Mouse (Mus musculus): ENCODE measurements at regions not wholly inside any gene's neighbourhood (a gene's known extent, or its start where the extent isn't known, plus 50 kb on each side); places are given as distances from the start of the nearest gene placed in this dataset.

- 29% methylated on average over 5 of the region's 5 CpGs for WGBS
- no peak overlapping the region for H3K9ac ChIP-seq (ENCODE audit: low read length)
- no peak overlapping the region for H3K4me2 ChIP-seq (ENCODE audit: low read length)
- no peak overlapping the region for H3K4me3 ChIP-seq (ENCODE audit: low read depth, low read length)
- no peaks in the 10 kb centered on the region for H3K9me3 ChIP-seq (ENCODE audit: control insufficient read depth, low read length)
- H3K4me1 ChIP-seq (replicated peaks; ENCODE audit: control insufficient read depth, insufficient read depth, low read length), result no peaks in the 10 kb centered on the region
- no peak overlapping the region for H3K27ac ChIP-seq (ENCODE audit: low read depth)
- H3K27me3 ChIP-seq (replicated peaks; ENCODE audit: control insufficient read depth, insufficient read depth, low read length), result peaks cover 46% of the 10 kb centered on the region
- ATAC-seq (replicated peaks; ENCODE audit: low FRiP score, low TSS enrichment, low read depth), result no peak
- DNase-seq (ENCODE audit: low spot score), result no peak
- H3K36me3 ChIP-seq (ENCODE audit: control insufficient read depth, insufficient read depth, low read length), result no peaks in the 10 kb centered on the region
Measured at GRCm38 (mm10) chrX:57923836-57924235, 98.7 kb upstream of the Zic3 start.

GRCm38 (mm10) chrX:57935621-57936020 is 86.9 kb upstream of the Zic3 start:
- ATAC-seq (replicated peaks; ENCODE audit: low FRiP score, low TSS enrichment, low read depth), result no peak
- H3K4me3 ChIP-seq (ENCODE audit: low read depth, low read length), result no peak overlapping the region
- WGBS, result 31% methylated on average over 3 of the region's 3 CpGs
- H3K27ac ChIP-seq (ENCODE audit: low read depth), result no peak overlapping the region
- H3K4me2 ChIP-seq (ENCODE audit: low read length), result no peak overlapping the region
- H3K9ac ChIP-seq (ENCODE audit: low read length), result no peak overlapping the region
- no peak for DNase-seq (ENCODE audit: low spot score)
- no peaks in the 10 kb centered on the region for H3K36me3 ChIP-seq (ENCODE audit: control insufficient read depth, insufficient read depth, low read length)
- no peaks in the 10 kb centered on the region for H3K9me3 ChIP-seq (ENCODE audit: control insufficient read depth, low read length)
- H3K4me1 ChIP-seq (replicated peaks; ENCODE audit: control insufficient read depth, insufficient read depth, low read length), result no peaks in the 10 kb centered on the region
- no peaks in the 10 kb centered on the region for H3K27me3 ChIP-seq (replicated peaks; ENCODE audit: control insufficient read depth, insufficient read depth, low read length)

GRCm38 (mm10) chrX:57938248-57938836 is 84.2 kb upstream of the Zic3 start:
- no peak for ATAC-seq (replicated peaks; ENCODE audit: low FRiP score, low TSS enrichment, low read depth)
- Histone ChIP-seq H3K36me3 (ENCODE audit: control insufficient read depth, insufficient read depth, low read length) (no peaks in the 10 kb centered on the region), H3K4me2 (ENCODE audit: low read length) (no peak overlapping the region), H3K27ac (ENCODE audit: low read depth) (no peak overlapping the region), H3K9ac (ENCODE audit: low read length) (no peak overlapping the region), H3K4me3 (ENCODE audit: low read depth, low read length) (no peak overlapping the region), H3K9me3 (ENCODE audit: control insufficient read depth, low read length) (no peaks in the 10 kb centered on the region), H3K27me3 (replicated peaks; ENCODE audit: control insufficient read depth, insufficient read depth, low read length) (no peaks in the 10 kb centered on the region), H3K4me1 (replicated peaks; ENCODE audit: control insufficient read depth, insufficient read depth, low read length) (no peaks in the 10 kb centered on the region)
- 48% methylated on average over 6 of the region's 6 CpGs for WGBS
- DNase-seq (ENCODE audit: low spot score), result no peak

GRCm38 (mm10) chrX:57950896-57951295 is 71.6 kb upstream of the Zic3 start:
- Histone ChIP-seq H3K4me3 (ENCODE audit: low read depth, low read length) (no peak overlapping the region), H3K27ac (ENCODE audit: low read depth) (no peak overlapping the region), H3K9ac (ENCODE audit: low read length) (no peak overlapping the region), H3K4me1 (replicated peaks; ENCODE audit: control insufficient read depth, insufficient read depth, low read length) (no peaks in the 10 kb centered on the region), H3K27me3 (replicated peaks; ENCODE audit: control insufficient read depth, insufficient read depth, low read length) (no peaks in the 10 kb centered on the region), H3K9me3 (ENCODE audit: control insufficient read depth, low read length) (no peaks in the 10 kb centered on the region), H3K4me2 (ENCODE audit: low read length) (no peak overlapping the region), H3K36me3 (ENCODE audit: control insufficient read depth, insufficient read depth, low read length) (no peaks in the 10 kb centered on the region)
- no peak for ATAC-seq (replicated peaks; ENCODE audit: low FRiP score, low TSS enrichment, low read depth)
- 56% methylated on average over 2 of the region's 2 CpGs for WGBS
- DNase-seq (ENCODE audit: low spot score), result no peak

- ATAC-seq (replicated peaks; ENCODE audit: low FRiP score, low TSS enrichment, low read depth), result no peak
- Histone ChIP-seq H3K27me3 (replicated peaks; ENCODE audit: control insufficient read depth, insufficient read depth, low read length) (no peaks in the 10 kb centered on the region), H3K4me2 (ENCODE audit: low read length) (no peak overlapping the region), H3K9ac (ENCODE audit: low read length) (no peak overlapping the region), H3K4me1 (replicated peaks; ENCODE audit: control insufficient read depth, insufficient read depth, low read length) (no peaks in the 10 kb centered on the region), H3K4me3 (ENCODE audit: low read depth, low read length) (no peak overlapping the region), H3K36me3 (ENCODE audit: control insufficient read depth, insufficient read depth, low read length) (no peaks in the 10 kb centered on the region), H3K27ac (ENCODE audit: low read depth) (no peak overlapping the region), H3K9me3 (ENCODE audit: control insufficient read depth, low read length) (no peaks in the 10 kb centered on the region)
- no peak for DNase-seq (ENCODE audit: low spot score)
- 25% methylated on average over 3 of the region's 3 CpGs for WGBS
Measured at GRCm38 (mm10) chrX:57951301-57951700, 71.2 kb upstream of the Zic3 start.

GRCm38 (mm10) chrX:57954594-57955185 is 67.8 kb upstream of the Zic3 start:
- no peaks in the 10 kb centered on the region for H3K9me3 ChIP-seq (ENCODE audit: control insufficient read depth, low read length)
- no peak for ATAC-seq (replicated peaks; ENCODE audit: low FRiP score, low TSS enrichment, low read depth)
- H3K36me3 ChIP-seq (ENCODE audit: control insufficient read depth, insufficient read depth, low read length), result no peaks in the 10 kb centered on the region
- no peak overlapping the region for H3K27ac ChIP-seq (ENCODE audit: low read depth)
- H3K9ac ChIP-seq (ENCODE audit: low read length), result no peak overlapping the region
- H3K4me1 ChIP-seq (replicated peaks; ENCODE audit: control insufficient read depth, insufficient read depth, low read length), result no peaks in the 10 kb centered on the region
- WGBS, result 43% methylated on average over 3 of the region's 3 CpGs
- H3K4me2 ChIP-seq (ENCODE audit: low read length), result no peak overlapping the region
- DNase-seq (ENCODE audit: low spot score), result no peak
- H3K4me3 ChIP-seq (ENCODE audit: low read depth, low read length), result no peak overlapping the region
- no peaks in the 10 kb centered on the region for H3K27me3 ChIP-seq (replicated peaks; ENCODE audit: control insufficient read depth, insufficient read depth, low read length)
